Mouse (Mus musculus) testis, adult 2 months (tissue): ENCODE data around the gene Grin1.

ENCODE experiments used
- CTCF ChIP-seq: fragments of 200-500 bp; IDR thresholded peaks from 2 replicates; pipeline ENCODE4 v1.5.1; 2012; ENCODE audit warnings: low read depth, mild to moderate bottlenecking, inconsistent platforms, low read length, moderate library complexity; ENCODE audit not compliant: control insufficient read depth, insufficient read depth, insufficient replicate concordance
- POLR2A ChIP-seq: fragments of 200-500 bp; IDR thresholded peaks from 2 replicates; pipeline ENCODE4 v1.6.1; 2012; ENCODE audit warnings: low read depth, mild to moderate bottlenecking, inconsistent platforms, low read length, moderate library complexity; ENCODE audit not compliant: control insufficient read depth

DNA sequence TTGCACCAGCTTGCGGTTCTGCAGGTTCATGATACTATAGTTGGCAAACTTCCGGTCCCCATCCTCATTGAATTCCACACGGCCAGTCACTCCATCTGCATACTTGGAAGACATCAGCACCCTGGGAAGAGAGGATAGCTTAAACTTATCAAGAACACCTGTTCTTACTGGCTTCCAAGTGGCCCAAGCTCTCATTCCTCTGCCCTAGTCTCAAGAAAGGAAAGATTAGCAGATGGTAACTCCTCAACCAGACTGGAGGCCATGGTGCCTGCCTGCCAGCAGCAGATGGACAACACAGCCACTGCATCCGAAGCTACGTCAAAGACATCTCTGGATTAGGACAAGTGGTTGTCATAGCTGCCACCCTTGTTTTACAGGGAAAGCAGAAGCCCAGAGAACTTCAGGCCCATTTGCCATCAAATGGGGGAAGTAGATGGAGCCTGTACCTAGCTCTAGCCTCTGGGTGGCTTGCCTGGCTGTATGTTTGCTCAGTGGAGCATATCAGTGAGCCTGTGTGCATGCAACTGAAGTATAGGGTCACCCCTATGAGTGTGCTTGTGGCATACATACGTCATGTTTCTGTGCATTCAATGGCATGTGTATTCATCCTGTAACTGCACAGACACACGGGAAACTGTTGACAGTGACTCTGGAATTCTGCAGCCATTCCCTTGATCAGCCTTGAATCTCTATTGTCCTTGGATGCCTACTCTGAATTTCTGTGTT is 14.9 kb downstream of the Grin1 start:
- TF ChIP-seq POLR2A (no peak), CTCF (no peak)
